Mouse (Mus musculus): Measurements from ENCODE around the gene Exosc1.

Gene Exosc1

GRCm38 (mm10) chr19:41913774-41914591 lies 19.2 kb downstream of the Exosc1 start:
- DNase-seq (ENCODE audit: low spot score in 2 of 2), result no peak

GRCm38 (mm10) chr19:41912121-41913080 lies 20.8 kb downstream of the Exosc1 start:
- DNase-seq (ENCODE audit: low spot score in 2 of 2), result peak in 1 of 2 experiments; percentile 30

- peak; percentile 94 to 95 for DNase-seq (ENCODE audit: low spot score in 2 of 2)
These were observed 21.8 kb downstream of the Exosc1 start, which contains the start of gene Pgam1 for GRCm38 (mm10) chr19:41911178-41912073. Gene Pgam1 (plus strand): TSS chr19:41911923.

GRCm38 (mm10) chr19:41910396-41910795 lies 22.8 kb downstream of the Exosc1 start:
- DNase-seq (ENCODE audit: low spot score in 2 of 2), result no peak

- no peak for DNase-seq (ENCODE audit: low spot score in 2 of 2)
These were observed 24.5 kb downstream of the Exosc1 start for GRCm38 (mm10) chr19:41908736-41909135.

- DNase-seq (ENCODE audit: low spot score in 2 of 2), result no peak
These were observed 26.0 kb downstream of the Exosc1 start for GRCm38 (mm10) chr19:41907079-41907760.

GRCm38 (mm10) chr19:41906311-41907078 lies 26.7 kb downstream of the Exosc1 start:
- DNase-seq (ENCODE audit: low spot score in 2 of 2), result no peak

GRCm38 (mm10) chr19:41905246-41905645 lies 28.0 kb downstream of the Exosc1 start:
- no peak for DNase-seq (ENCODE audit: low spot score in 2 of 2)

- DNase-seq (ENCODE audit: low spot score in 2 of 2), result no peak
These were observed 30.2 kb downstream of the Exosc1 start for GRCm38 (mm10) chr19:41902848-41903593.

- no peak for DNase-seq (ENCODE audit: low spot score in 2 of 2)
These were observed 31.5 kb downstream of the Exosc1 start for GRCm38 (mm10) chr19:41901696-41902095.

GRCm38 (mm10) chr19:41900495-41901090 lies 32.6 kb downstream of the Exosc1 start:
- DNase-seq (ENCODE audit: low spot score in 2 of 2), result no peak

- no peak for DNase-seq (ENCODE audit: low spot score in 2 of 2)
These were observed 34.4 kb downstream of the Exosc1 start for GRCm38 (mm10) chr19:41898860-41899259.

GRCm38 (mm10) chr19:41896319-41896711 lies 36.9 kb downstream of the Exosc1 start:
- DNase-seq (ENCODE audit: low spot score in 2 of 2), result no peak

- DNase-seq (ENCODE audit: low spot score in 2 of 2), result peak; percentile 79 to 90
These were observed 37.5 kb downstream of the Exosc1 start, which contains the start of gene Rrp12 for GRCm38 (mm10) chr19:41895460-41896318. Gene Rrp12 (minus strand): TSS chr19:41896173.

- DNase-seq (ENCODE audit: low spot score in 2 of 2), result no peak
These were observed 38.3 kb downstream of the Exosc1 start for GRCm38 (mm10) chr19:41894959-41895358.

- no peak for DNase-seq (ENCODE audit: low spot score in 2 of 2)
These were observed 45.0 kb downstream of the Exosc1 start for GRCm38 (mm10) chr19:41888191-41888590.

GRCm38 (mm10) chr19:41883882-41884281 lies 49.3 kb downstream of the Exosc1 start:
- DNase-seq (ENCODE audit: low spot score in 2 of 2), result no peak

- no peak for DNase-seq (ENCODE audit: low spot score in 2 of 2)
These were observed 51.4 kb downstream of the Exosc1 start for GRCm38 (mm10) chr19:41881842-41882241.

Data from frontal cortex, postnatal 36 days (tissue).